10 mouse cellular contexts compared by ENCODE assay signal in genomic region chr1:155093971-155094707, GRCm38 (mm10). TPM values are rescaled to one million over a fixed set of nuclear protein-coding genes. Genes with fewer than 3 reads are reported as not detected.
DNase-seq lines count a peak whose midpoint lies in the region; ATAC-seq lines count a peak whose summit lies in the region.
"Had no signal": no experiment of that assay in that cellular context is flagged by ENCODE, and none has a peak within 500 bp of the region (broad histone marks: within the 10 kb centered on the region; RNA-seq: fewer than 3 reads in every experiment).

No protein-coding gene starts in this region.

- no peak for DNase-seq in heart, adult 11 months
- no peak for DNase-seq in midbrain, embryonic 11.5 days (ENCODE audit: low spot score, missing footprints)
- no peak for DNase-seq in right cerebral cortex, adult 2 months (ENCODE audit: low spot score in 2 of 2)
- DNase-seq in urinary bladder, adult 18-20 months (ENCODE audit: low spot score in 2 of 2) = no peak

- peak overlapping the region; percentile 42 for H3K4me2 ChIP-seq in heart, embryonic 15.5 days
- no peak overlapping the region for H3K4me2 ChIP-seq in midbrain, embryonic 13.5 days (replicated peaks)
- H3K4me2 ChIP-seq in midbrain, embryonic 11.5 days = no peak overlapping the region
- H3K4me2 ChIP-seq in intestine, embryonic 16.5 days (ENCODE audit: low read depth, low read length) = no peak overlapping the region
- H3K4me2 ChIP-seq in stomach, embryonic 15.5 days = 0 out of 2 replicates have a peak overlapping the region, but pooled peaks have one; percentile 2

- peaks cover 62% of the 10 kb centered on the region for H3K4me1 ChIP-seq in heart, embryonic 15.5 days (replicated peaks)
- peaks cover 58% of the 10 kb centered on the region for H3K4me1 ChIP-seq in midbrain, embryonic 13.5 days (replicated peaks)
- peaks cover 21% of the 10 kb centered on the region for H3K4me1 ChIP-seq in midbrain, embryonic 11.5 days (ENCODE audit: control insufficient read depth, insufficient read depth, low read length)
- H3K4me1 ChIP-seq in intestine, embryonic 16.5 days (ENCODE audit: control insufficient read depth, insufficient read depth, low read length) = peaks cover 43% of the 10 kb centered on the region
- H3K4me1 ChIP-seq in stomach, embryonic 15.5 days = peaks cover 48% of the 10 kb centered on the region

- no peak for ATAC-seq in heart, embryonic 15.5 days (replicated peaks; ENCODE audit: insufficient number of reproducible peaks, insufficient read depth, low FRiP score, low read depth)
- ATAC-seq in midbrain, embryonic 13.5 days = no peak
- no peak for ATAC-seq in midbrain, embryonic 11.5 days (ENCODE audit: low FRiP score)
- no peak for ATAC-seq in intestine, embryonic 16.5 days
- ATAC-seq in stomach, embryonic 15.5 days (ENCODE audit: insufficient read depth, low FRiP score, low read depth) = no peak
- ATAC-seq: inflammation-experienced regulatory T-cells, adult 6 months had no signal

- H3K4me3 ChIP-seq in heart, embryonic 15.5 days = no peak overlapping the region
- H3K4me3 ChIP-seq in midbrain, embryonic 13.5 days (replicated peaks) = no peak overlapping the region
- no peak overlapping the region for H3K4me3 ChIP-seq in midbrain, embryonic 11.5 days (ENCODE audit: low read depth, low read length)
- no peak overlapping the region for H3K4me3 ChIP-seq in intestine, embryonic 16.5 days (ENCODE audit: low read length)
- no peak overlapping the region for H3K4me3 ChIP-seq in stomach, embryonic 15.5 days (replicated peaks)
- H3K4me3 ChIP-seq: midbrain, embryonic 10.5 days had no signal

- H3K27ac ChIP-seq in heart, embryonic 15.5 days = peak overlapping the region; percentile 92
- H3K27ac ChIP-seq in midbrain, embryonic 13.5 days = 0 out of 2 replicates have a peak overlapping the region, but pooled peaks have one; percentile 25
- H3K27ac ChIP-seq in midbrain, embryonic 11.5 days (ENCODE audit: low read depth, low read length) = no peak overlapping the region
- peak overlapping the region; percentile 79 for H3K27ac ChIP-seq in intestine, embryonic 16.5 days (ENCODE audit: low read length)
- H3K27ac ChIP-seq in stomach, embryonic 15.5 days = peak overlapping the region; percentile 75
- H3K27ac ChIP-seq: midbrain, embryonic 10.5 days had no signal

- no peak overlapping the region for H3K9ac ChIP-seq in heart, embryonic 15.5 days
- H3K9ac ChIP-seq in midbrain, embryonic 13.5 days (replicated peaks) = no peak overlapping the region
- no peak overlapping the region for H3K9ac ChIP-seq in midbrain, embryonic 11.5 days (ENCODE audit: low read length)
- H3K9ac ChIP-seq in intestine, embryonic 16.5 days (ENCODE audit: low read depth, low read length) = 0 out of 2 replicates have a peak overlapping the region, but pooled peaks have one; percentile 1
- H3K9ac ChIP-seq in stomach, embryonic 15.5 days = no peak overlapping the region

- H3K27me3 ChIP-seq in heart, embryonic 15.5 days = no peaks in the 10 kb centered on the region
- H3K27me3 ChIP-seq in midbrain, embryonic 13.5 days = no peaks in the 10 kb centered on the region
- H3K27me3 ChIP-seq in midbrain, embryonic 11.5 days (ENCODE audit: control insufficient read depth, insufficient read depth, low read length) = no peaks in the 10 kb centered on the region; the same call in 1 of the 2 replicates
- H3K27me3 ChIP-seq in intestine, embryonic 16.5 days (replicated peaks; ENCODE audit: control insufficient read depth, insufficient read depth, low read length) = no peaks in the 10 kb centered on the region
- H3K27me3 ChIP-seq in stomach, embryonic 15.5 days (replicated peaks) = no peaks in the 10 kb centered on the region

- H3K36me3 ChIP-seq in heart, embryonic 15.5 days = no peaks in the 10 kb centered on the region
- H3K36me3 ChIP-seq in midbrain, embryonic 13.5 days = 0 out of 2 replicates have a peak, but pooled peaks cover 3% of the 10 kb centered on the region
- no peaks in the 10 kb centered on the region for H3K36me3 ChIP-seq in midbrain, embryonic 11.5 days (ENCODE audit: control insufficient read depth, insufficient read depth, low read length)
- H3K36me3 ChIP-seq in intestine, embryonic 16.5 days (ENCODE audit: control insufficient read depth, insufficient read depth, low read length) = no peaks in the 10 kb centered on the region
- no peaks in the 10 kb centered on the region for H3K36me3 ChIP-seq in stomach, embryonic 15.5 days

- 47% methylated on average over 9 of the region's 9 CpGs for WGBS in heart, embryonic 15.5 days
- 47% methylated on average over 9 of the region's 9 CpGs for WGBS in midbrain, embryonic 13.5 days
- WGBS in midbrain, embryonic 11.5 days = 52% methylated on average over 9 of the region's 9 CpGs
- 64% methylated on average over 9 of the region's 9 CpGs for WGBS in intestine, embryonic 16.5 days
- WGBS in stomach, embryonic 15.5 days = 61% methylated on average over 9 of the region's 9 CpGs

- no peaks in the 10 kb centered on the region for H3K9me3 ChIP-seq in heart, embryonic 15.5 days (replicated peaks)
- no peaks in the 10 kb centered on the region for H3K9me3 ChIP-seq in midbrain, embryonic 13.5 days
- no peaks in the 10 kb centered on the region for H3K9me3 ChIP-seq in midbrain, embryonic 11.5 days (ENCODE audit: control insufficient read depth, low read length)
- H3K9me3 ChIP-seq in intestine, embryonic 16.5 days (ENCODE audit: control insufficient read depth, low read length) = no peaks in the 10 kb centered on the region
- no peaks in the 10 kb centered on the region for H3K9me3 ChIP-seq in stomach, embryonic 15.5 days
- H3K9me3 ChIP-seq: midbrain, embryonic 10.5 days had no signal

RNA-seq across cellular contexts. Expression of gene Ier5, which starts 5.3 kb away (rescaled TPM):
- 5.0 and 5.5 TPM in 2 replicates for polyA plus RNA-seq in heart, embryonic 15.5 days (2015; fragmentation: Nextera tagmentation; extraction: Ambion mirVana)
- 5.9 and 9.4 TPM in 2 replicates for polyA plus RNA-seq in midbrain, embryonic 13.5 days (2015; fragmentation: Nextera tagmentation; extraction: Ambion mirVana)
- polyA plus RNA-seq in midbrain, embryonic 11.5 days (2014; fragmentation: Nextera tagmentation; extraction: Ambion mirVana) = 12.4 and 13.5 TPM in 2 replicates
- polyA plus RNA-seq in intestine, embryonic 16.5 days (2015; fragmentation: Nextera tagmentation; extraction: Ambion mirVana) = 2.0 and 2.6 TPM in 2 replicates
- polyA plus RNA-seq in stomach, embryonic 15.5 days (2015; fragmentation: Nextera tagmentation; extraction: Ambion mirVana) = 5.8 TPM in 2 replicates

RNA-seq across cellular contexts. Expression of gene Mr1, which starts 52.5 kb away (rescaled TPM):
- polyA plus RNA-seq in heart, embryonic 15.5 days (2015; fragmentation: Nextera tagmentation; extraction: Ambion mirVana) = 6.6 and 7.1 TPM in 2 replicates
- polyA plus RNA-seq in midbrain, embryonic 13.5 days (2015; fragmentation: Nextera tagmentation; extraction: Ambion mirVana) = 0.64 and 0.79 TPM in 2 replicates
- 0.41 and 0.49 TPM in 2 replicates for polyA plus RNA-seq in midbrain, embryonic 11.5 days (2014; fragmentation: Nextera tagmentation; extraction: Ambion mirVana)
- 4.6 and 5.2 TPM in 2 replicates for polyA plus RNA-seq in intestine, embryonic 16.5 days (2015; fragmentation: Nextera tagmentation; extraction: Ambion mirVana)
- polyA plus RNA-seq in stomach, embryonic 15.5 days (2015; fragmentation: Nextera tagmentation; extraction: Ambion mirVana) = 6.4 and 7.8 TPM in 2 replicates

Comparison
In these comparisons a context has a peak if more than half of its experiments do, and no peak if none do; other contexts are left out.
1. H3K4me2 ChIP-seq: peak in heart, embryonic 15.5 days (single experiment) and stomach, embryonic 15.5 days (single experiment); none in midbrain, embryonic 13.5 days (single experiment), midbrain, embryonic 11.5 days (single experiment) and intestine, embryonic 16.5 days (single experiment).